Mouse (Mus musculus) C2C12 (cell line): ENCODE measurements around the gene Ppara.

ENCODE experiments used
- CEBPB ChIP-seq: IDR thresholded peaks from one replicate; pipeline ENCODE4 v1.6.1; 2011; ENCODE audit warnings: low read depth, mild to moderate bottlenecking, control low read depth, moderate library complexity
- CTCF ChIP-seq: IDR thresholded peaks from one replicate; pipeline ENCODE4 v1.5.1; 2011; ENCODE audit not compliant: control insufficient read depth, insufficient read depth, insufficient read length
- FOSL1 ChIP-seq: IDR thresholded peaks from one replicate; pipeline ENCODE4 v1.8.0; 2011; ENCODE audit warnings: mild to moderate bottlenecking, low read length; ENCODE audit not compliant: poor library complexity, insufficient read depth, severe bottlenecking
- MAX ChIP-seq: IDR thresholded peaks from one replicate; pipeline ENCODE4 v1.6.1; 2011; ENCODE audit warnings: mild to moderate bottlenecking, control low read depth
- MYOD1 ChIP-seq: IDR thresholded peaks from one replicate; pipeline ENCODE4 v1.6.1; 2011; ENCODE audit warnings: low read depth; ENCODE audit not compliant: control insufficient read depth, insufficient read length
- MYOG ChIP-seq: IDR thresholded peaks from one replicate; pipeline ENCODE4 v1.6.1; 2011; ENCODE audit not compliant: control insufficient read depth, insufficient read length; ENCODE audit errors: extremely low read depth

GRCm38 (mm10) chr15:85841796-85842360, 107.1 kb downstream of the Ppara start:
- TF ChIP-seq CTCF (no peak), FOSL1 (no peak), MYOG (no peak), MAX (no peak), CEBPB (no peak), MYOD1 (no peak)
